Comparison of ENCODE assay signal across 8 mouse cellular contexts in genomic region chr10:79945507-79946234, GRCm38 (mm10). TPM values are rescaled to one million over a fixed set of nuclear protein-coding genes. Genes with fewer than 3 reads are reported as not detected.
DNase-seq lines count a peak whose midpoint lies in the region; ATAC-seq lines count a peak whose summit lies in the region.

No protein-coding gene starts in this region.

- peak overlapping the region; percentile 90 for H3K27ac ChIP-seq in lung, embryonic 15.5 days
- H3K27ac ChIP-seq in stomach, embryonic 16.5 days (ENCODE audit: low read length) = peak overlapping the region; percentile 84

- peak overlapping the region; percentile 31 for H3K4me2 ChIP-seq in lung, embryonic 15.5 days
- H3K4me2 ChIP-seq in stomach, embryonic 16.5 days (ENCODE audit: low read depth, low read length) = peak overlapping the region; percentile 37

- DNase-seq in urinary bladder, postnatal 14 days (ENCODE audit: low spot score) = peak; percentile 65
- DNase-seq in urinary bladder, adult 2 months (ENCODE audit: low spot score) = no peak
- DNase-seq in kidney, adult 11 months = peak; percentile 83
- no peak for DNase-seq in left cerebral cortex, postnatal 14 days (ENCODE audit: low spot score in 2 of 2)
- DNase-seq in spleen, postnatal 10 days (ENCODE audit: low spot score in 2 of 2) = no peak
- no peak for DNase-seq in heart, postnatal 4 days

- no peak overlapping the region for H3K4me3 ChIP-seq in lung, embryonic 15.5 days
- no peak overlapping the region for H3K4me3 ChIP-seq in stomach, embryonic 16.5 days (replicated peaks; ENCODE audit: low read length)

- H3K9ac ChIP-seq in lung, embryonic 15.5 days = peak overlapping the region; percentile 17; the same call in 1 of the 2 replicates
- peak overlapping the region; percentile 45 for H3K9ac ChIP-seq in stomach, embryonic 16.5 days (ENCODE audit: low read length)

- H3K27me3 ChIP-seq in lung, embryonic 15.5 days = no peaks in the 10 kb centered on the region
- no peaks in the 10 kb centered on the region for H3K27me3 ChIP-seq in stomach, embryonic 16.5 days (ENCODE audit: control insufficient read depth, insufficient read depth, low read length)

- peaks cover 37% of the 10 kb centered on the region for H3K4me1 ChIP-seq in lung, embryonic 15.5 days
- H3K4me1 ChIP-seq in stomach, embryonic 16.5 days (ENCODE audit: control insufficient read depth, insufficient read depth, low read length) = peaks cover 39% of the 10 kb centered on the region

- intact Hi-C loops in left cerebral cortex, postnatal 14 days (cut with DNase I) = no loop called here

- ATAC-seq in lung, embryonic 15.5 days (ENCODE audit: borderline replicate concordance, extremely low read depth, low FRiP score, low TSS enrichment) = peak; percentile 73; the same call in 1 of the 2 replicates
- peak; percentile 69 for ATAC-seq in stomach, embryonic 16.5 days (ENCODE audit: insufficient read depth, low FRiP score)

- peaks cover 28% of the 10 kb centered on the region for H3K36me3 ChIP-seq in lung, embryonic 15.5 days
- peaks cover 8% of the 10 kb centered on the region; the same call in 1 of the 2 replicates for H3K36me3 ChIP-seq in stomach, embryonic 16.5 days (ENCODE audit: control insufficient read depth, insufficient read depth, low read length)

- H3K9me3 ChIP-seq in lung, embryonic 15.5 days = no peaks in the 10 kb centered on the region
- no peaks in the 10 kb centered on the region for H3K9me3 ChIP-seq in stomach, embryonic 16.5 days (replicated peaks; ENCODE audit: control insufficient read depth, low read length)

- 32% methylated on average over 16 of the region's 16 CpGs for WGBS in lung, embryonic 15.5 days
- WGBS in stomach, embryonic 16.5 days = 29% methylated on average over 16 of the region's 16 CpGs

RNA-seq across cellular contexts. Expression of gene Wdr18, which starts 14.3 kb away (rescaled TPM):
- 23.5 and 25.0 TPM in 2 replicates for polyA plus RNA-seq in urinary bladder, adult 2 months (2012; rRNA removed)
- 95.1 and 96.2 TPM in 2 replicates for polyA plus RNA-seq in lung, embryonic 15.5 days (2015; fragmentation: Nextera tagmentation; extraction: Ambion mirVana)
- 76.7 and 86.9 TPM in 2 replicates for polyA plus RNA-seq in stomach, embryonic 16.5 days (2015; fragmentation: Nextera tagmentation; extraction: Ambion mirVana)
- total RNA-seq in left cerebral cortex, postnatal 14 days (2021) = 10 to 100 TPM; 45.3 to 46.5 TPM
- 10 to 100 TPM; 25.5 to 28.5 TPM for total RNA-seq in heart, postnatal 4 days (2021)

RNA-seq across cellular contexts. Expression of gene Arid3a, which starts 18.8 kb away (rescaled TPM):
- polyA plus RNA-seq in urinary bladder, adult 2 months (2012; rRNA removed) = 3.8 and 4.1 TPM in 2 replicates
- polyA plus RNA-seq in lung, embryonic 15.5 days (2015; fragmentation: Nextera tagmentation; extraction: Ambion mirVana) = 4.8 and 6.0 TPM in 2 replicates
- 4.9 and 5.2 TPM in 2 replicates for polyA plus RNA-seq in stomach, embryonic 16.5 days (2015; fragmentation: Nextera tagmentation; extraction: Ambion mirVana)
- total RNA-seq in left cerebral cortex, postnatal 14 days (2021) = 1 to 10 TPM; 5.4 to 7.0 TPM
- total RNA-seq in heart, postnatal 4 days (2021) = 1 to 10 TPM; 4.2 to 4.3 TPM

RNA-seq across cellular contexts. Expression of gene R3hdm4, which starts 24.7 kb away (rescaled TPM):
- polyA plus RNA-seq in urinary bladder, adult 2 months (2012; rRNA removed) = 140 and 147 TPM in 2 replicates
- 143 and 152 TPM in 2 replicates for polyA plus RNA-seq in lung, embryonic 15.5 days (2015; fragmentation: Nextera tagmentation; extraction: Ambion mirVana)
- 160 and 176 TPM in 2 replicates for polyA plus RNA-seq in stomach, embryonic 16.5 days (2015; fragmentation: Nextera tagmentation; extraction: Ambion mirVana)
- total RNA-seq in left cerebral cortex, postnatal 14 days (2021) = 100 to 1,000 TPM; 438 to 440 TPM
- total RNA-seq in heart, postnatal 4 days (2021) = 100 to 1,000 TPM in 1 of 2 experiments, 10 to 100 TPM in 1; 91.0 to 100 TPM

RNA-seq across cellular contexts. Expression of gene Grin3b, which starts 24.8 kb away (rescaled TPM):
- 0.04 TPM in 1 of 2 replicates, not detected in the other for polyA plus RNA-seq in urinary bladder, adult 2 months (2012; rRNA removed)
- 0.34 and 0.45 TPM in 2 replicates for polyA plus RNA-seq in lung, embryonic 15.5 days (2015; fragmentation: Nextera tagmentation; extraction: Ambion mirVana)
- 0.21 and 0.45 TPM in 2 replicates for polyA plus RNA-seq in stomach, embryonic 16.5 days (2015; fragmentation: Nextera tagmentation; extraction: Ambion mirVana)
- total RNA-seq in left cerebral cortex, postnatal 14 days (2021) = under 1 TPM; 0.21 to 0.40 TPM
- total RNA-seq in heart, postnatal 4 days (2021) = under 1 TPM in 1 of 2 experiments, not detected in 1; 0.21 TPM

RNA-seq across cellular contexts. Expression of gene Kiss1r, which starts 28.9 kb away (rescaled TPM):
- 5.5 and 5.7 TPM in 2 replicates for polyA plus RNA-seq in urinary bladder, adult 2 months (2012; rRNA removed)
- polyA plus RNA-seq in lung, embryonic 15.5 days (2015; fragmentation: Nextera tagmentation; extraction: Ambion mirVana) = 0.59 and 0.87 TPM in 2 replicates
- 0.89 and 0.97 TPM in 2 replicates for polyA plus RNA-seq in stomach, embryonic 16.5 days (2015; fragmentation: Nextera tagmentation; extraction: Ambion mirVana)
- 1 to 10 TPM; 5.7 to 7.6 TPM for total RNA-seq in left cerebral cortex, postnatal 14 days (2021)
- total RNA-seq in heart, postnatal 4 days (2021) = under 1 TPM; 0.25 to 0.33 TPM

Comparison
In these comparisons a context has a peak if more than half of its experiments do, and no peak if none do; other contexts are left out.
1. DNase-seq: peak in urinary bladder, postnatal 14 days (single experiment) and kidney, adult 11 months (single experiment); none in urinary bladder, adult 2 months (single experiment), left cerebral cortex, postnatal 14 days (0 of 2), spleen, postnatal 10 days (0 of 2) and heart, postnatal 4 days (single experiment).